Mouse (Mus musculus) embryonic stem cell, embryonic (primary cell): Measurements from ENCODE around the gene Dusp27.

ENCODE experiments used
- CTCF ChIA-PET, 4 experiments: fragments of 300-600 bp in 2 of 4; fragments of 350-600 bp in 2 of 4; sonication (Branson Sonifier 250); formaldehyde crosslinking; loops; one replicate each; lab custom pipeline; 2022; ENCODE audit warnings: inconsistent platforms in 2 of 4; lab: Charles Lee
- POLR2A ChIA-PET, 4 experiments: fragments of 300-600 bp in 2 of 4; fragments of 350-600 bp in 2 of 4; sonication (Branson Sonifier 250); formaldehyde crosslinking; loops; one replicate each; lab custom pipeline; 2022; ENCODE audit warnings: antibody characterized with exemption in 4 of 4, inconsistent platforms in 1 of 4; lab: Charles Lee

Gene Dusp27

DNA sequence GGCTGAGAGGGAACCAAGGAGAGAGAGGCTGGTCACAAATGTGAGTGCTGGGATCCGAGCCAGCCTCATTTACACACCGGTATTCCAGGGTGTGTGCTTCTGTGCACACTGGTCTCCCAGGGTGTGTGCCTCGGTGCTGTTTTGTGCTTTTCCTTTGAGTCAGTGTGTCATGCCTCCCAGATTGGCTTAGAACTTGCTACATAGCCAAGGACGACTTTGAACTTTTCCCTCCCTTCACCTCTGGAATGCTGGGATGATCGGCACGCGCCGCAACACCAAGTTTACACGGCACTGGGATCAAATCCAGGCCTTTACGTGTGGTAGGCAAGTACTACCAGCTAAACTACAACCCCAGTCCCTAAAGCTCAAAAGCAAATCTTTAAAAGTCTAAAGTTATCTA, 24.3 kb upstream of the Dusp27 start:
- CTCF ChIA-PET: interaction anchor here in 2 of 4 experiments (0.8 to 3.4 kb wide), 5 partner anchors 27 to 372 kb away, joined by 3 to 11 read pairs (median 7); partner anchors contain the start of gene Pou2f1 (in 1 of the 2)
- POLR2A ChIA-PET: interaction anchor here (0.5 to 8.5 kb wide), 17 partner anchors 9 to 150 kb away, joined by 3 to 89 read pairs (median 7); partner anchors contain the start of genes Dusp27 (in 3 of the 4), Pou2f1 (in 3 of the 4) and Gpa33 (in 1 of the 4)

DNA sequence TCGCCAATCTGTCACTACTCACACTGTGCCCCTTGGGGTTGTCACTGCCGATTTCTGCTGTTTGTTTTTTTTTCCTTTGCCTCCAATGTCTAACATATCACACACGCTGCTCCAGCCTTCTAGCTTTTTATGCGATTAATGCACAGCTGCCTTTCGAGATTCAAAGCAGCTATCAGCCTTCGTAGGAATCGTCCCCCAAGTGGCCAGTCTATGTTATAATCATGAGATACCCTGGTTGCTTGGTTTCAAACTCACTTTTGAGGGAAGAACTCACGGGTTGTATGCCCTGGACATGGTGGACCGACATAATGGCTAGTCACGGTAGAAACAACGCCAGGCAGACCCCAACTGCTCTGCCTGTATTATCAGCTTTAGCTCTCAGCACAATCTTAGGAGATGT, 23.6 kb upstream of the Dusp27 start:
- ChIA-PET POLR2A (interaction anchor here (0.5 to 8.5 kb wide), 20 partner anchors 9 to 150 kb away, joined by 3 to 89 read pairs (median 6); partner anchors contain the start of genes Dusp27 (in 3 of the 4), Pou2f1 (in 3 of the 4) and Gpa33 (in 1 of the 4)), CTCF (interaction anchor here in 2 of 4 experiments (1.5 to 3.4 kb wide), 5 partner anchors 26 to 371 kb away, joined by 3 to 11 read pairs (median 7); partner anchors contain the start of gene Pou2f1 (in 1 of the 2))

DNA sequence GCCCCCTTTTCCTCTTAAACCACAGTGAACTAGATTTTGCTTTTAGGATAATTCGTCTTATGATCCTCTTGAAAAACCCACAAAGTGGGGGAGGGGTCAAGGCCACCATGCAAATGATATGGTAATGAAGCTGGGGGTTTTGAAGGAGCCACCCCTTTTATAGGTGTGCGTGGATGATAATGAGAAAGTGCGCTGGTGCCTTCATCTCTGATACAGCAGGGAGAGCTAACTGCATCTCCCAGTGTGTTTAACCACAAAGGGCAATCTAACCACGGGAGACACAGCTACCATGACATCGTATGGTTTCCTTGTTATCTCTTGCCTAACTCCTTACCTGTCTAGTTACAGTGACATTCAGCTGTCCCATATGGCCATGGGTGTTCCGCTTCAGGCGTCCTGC, 22.3 kb upstream of the Dusp27 start:
- ChIA-PET POLR2A (interaction anchor here in 3 of 4 experiments (0.6 to 8.5 kb wide), 15 partner anchors 7 to 865 kb away, joined by 3 to 89 read pairs (median 5); partner anchors contain the start of genes Dusp27 (in 3 of the 3), Gpa33 (in 2 of the 3) and Pou2f1 (in 2 of the 3)), CTCF (interaction anchor here in 2 of 4 experiments (0.8 to 3.4 kb wide), 6 partner anchors 25 to 370 kb away, joined by 3 to 11 read pairs (median 6); partner anchors contain the start of gene Pou2f1 (in 1 of the 2))

DNA sequence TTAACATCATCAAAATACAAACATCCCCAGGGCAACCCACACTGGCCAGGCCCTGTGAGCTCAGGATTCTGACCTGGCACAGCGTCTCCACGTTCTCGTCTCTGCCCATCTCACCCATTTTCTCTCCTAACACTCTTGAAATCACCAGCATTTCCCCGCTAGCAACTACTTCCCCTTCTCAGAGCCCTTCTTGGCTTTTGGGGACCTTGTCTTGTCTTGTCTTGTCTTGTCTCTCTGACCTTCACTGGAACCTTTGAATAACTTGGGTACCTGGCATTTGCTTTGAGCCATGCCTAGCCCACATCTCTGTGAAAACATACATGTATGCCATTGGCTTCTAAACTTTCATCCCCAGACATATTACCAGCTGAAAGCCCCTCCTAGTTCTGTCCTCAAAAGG, 21.7 kb upstream of the Dusp27 start:
- POLR2A ChIA-PET: interaction anchor here in 3 of 4 experiments (0.6 to 8.5 kb wide), 11 partner anchors 9 to 865 kb away, joined by 3 to 89 read pairs (median 6); partner anchors contain the start of genes Dusp27 (in 3 of the 3), Gpa33 (in 2 of the 3) and Pou2f1 (in 1 of the 3)
- CTCF ChIA-PET: interaction anchor here in 1 of 4 experiments (2.5 to 3.4 kb wide), 2 partner anchors 24 to 147 kb away, joined by 6 to 9 read pairs; partner anchors contain the start of gene Pou2f1

DNA sequence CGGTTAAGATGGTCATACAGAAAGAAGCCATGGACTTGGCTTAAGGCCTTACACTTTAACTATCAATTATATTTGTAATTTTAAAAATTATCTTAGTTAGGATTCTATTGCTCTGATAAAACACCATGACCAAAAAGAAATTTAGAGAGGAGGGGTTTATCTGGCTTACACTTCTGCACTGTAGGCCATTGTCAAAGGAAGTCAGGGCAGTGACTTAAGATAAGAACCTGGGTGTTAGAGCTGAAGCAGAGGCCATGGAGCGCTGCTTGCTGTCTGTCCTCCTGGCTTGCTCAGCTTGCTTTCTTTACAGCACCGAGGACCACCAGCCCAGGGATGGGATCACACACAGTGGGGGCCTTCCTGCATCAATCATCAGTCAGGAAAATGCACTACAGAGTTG, 19.9 kb upstream of the Dusp27 start:
- ChIA-PET POLR2A (interaction anchor here in 3 of 4 experiments (0.6 to 8.5 kb wide), 7 partner anchors 9 to 494 kb away, joined by 3 to 89 read pairs (median 5); partner anchors contain the start of genes Dusp27 (in 3 of the 3), Gpa33 (in 1 of the 3) and Pou2f1 (in 1 of the 3)), CTCF (interaction anchor here in 1 of 4 experiments (0.7 kb wide), 2 partner anchors 20 to 390 kb away, joined by 3 read pairs; partner anchors contain the start of gene Dusp27)

DNA sequence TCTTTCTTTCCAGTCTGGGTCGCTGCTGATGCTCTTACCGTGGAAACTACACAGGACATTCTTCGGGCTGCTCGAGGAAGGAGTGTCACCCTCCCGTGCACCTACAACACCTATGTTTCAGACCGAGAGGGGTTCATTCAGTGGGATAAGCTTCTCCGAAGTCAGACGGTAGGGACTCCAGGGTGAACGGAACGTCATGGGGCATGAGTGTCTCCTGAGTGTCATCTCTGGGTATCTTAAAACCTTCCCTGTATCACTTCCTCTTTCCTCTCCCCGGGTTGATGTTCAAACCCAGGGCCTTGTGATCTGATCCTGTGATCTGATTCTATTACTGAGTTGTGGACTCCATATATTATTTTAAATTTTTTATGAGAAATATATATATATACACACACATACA, 18.9 kb upstream of the Dusp27 start:
- POLR2A ChIA-PET: interaction anchor here (1.0 to 12.9 kb wide), 7 partner anchors 11 to 144 kb away, joined by 3 to 316 read pairs (median 12); partner anchors contain the start of genes Dusp27 (in 3 of the 4), Gpa33 (in 3 of the 4) and Pou2f1 (in 1 of the 4)
- CTCF ChIA-PET: interaction anchor here in 2 of 4 experiments (0.6 to 0.7 kb wide), 2 partner anchors 225 to 353 kb away, joined by 3 to 9 read pairs; no protein-coding TSS in a partner anchor

DNA sequence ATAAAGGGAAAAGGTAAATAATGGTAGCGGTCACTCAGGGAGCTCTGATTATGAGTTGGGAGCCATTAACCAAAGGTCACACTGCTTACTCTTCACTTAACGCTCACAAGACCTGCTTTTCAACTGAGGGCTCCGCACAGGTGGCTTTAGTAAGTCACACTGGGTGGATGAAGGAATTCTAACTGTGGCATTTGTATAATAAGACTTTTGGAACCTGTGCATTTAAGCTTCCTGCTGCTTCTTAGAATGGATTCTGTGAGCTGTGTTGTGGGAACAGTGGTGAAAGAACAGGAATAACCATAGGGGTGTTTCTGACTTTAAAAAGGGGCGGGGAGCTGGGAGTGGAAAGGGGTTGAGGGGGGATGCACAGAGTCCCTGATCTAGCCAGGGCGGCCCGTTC, 14.6 kb upstream of the Dusp27 start:
- POLR2A ChIA-PET: interaction anchor here (0.6 to 12.9 kb wide), 37 partner anchors 9 to 1165 kb away, joined by 3 to 316 read pairs (median 4); partner anchors contain the start of genes Dusp27 (in 3 of the 4), Gpa33 (in 3 of the 4), Pou2f1 (in 3 of the 4) and Mpc2 (in 1 of the 4)
- CTCF ChIA-PET: interaction anchor here in 3 of 4 experiments (0.5 to 1.6 kb wide), 7 partner anchors 11 to 370 kb away, joined by 3 to 14 read pairs (median 4); partner anchors contain the start of gene Pou2f1 (in 1 of the 3)

DNA sequence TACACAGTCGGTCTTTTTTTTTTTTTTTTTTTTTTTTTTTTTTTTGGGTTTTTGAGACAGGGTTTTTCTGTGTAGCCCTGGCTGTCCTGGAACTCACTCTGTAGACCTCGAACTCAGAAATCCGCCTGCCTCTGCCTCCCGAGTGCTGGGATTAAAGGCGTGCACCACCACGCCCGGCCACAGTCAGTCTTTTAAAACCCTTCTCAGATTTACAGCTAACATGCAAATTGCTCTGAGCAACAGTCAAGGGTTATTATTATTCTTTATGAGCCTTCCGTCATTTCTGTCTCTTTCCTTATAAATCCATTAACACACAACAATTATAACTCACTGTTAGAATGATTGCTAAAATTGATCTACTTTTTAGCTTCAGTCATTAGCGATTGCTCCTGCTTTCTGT, 14.1 kb upstream of the Dusp27 start:
- ChIA-PET CTCF (interaction anchor here in 3 of 4 experiments (0.5 to 1.6 kb wide), 6 partner anchors 12 to 369 kb away, joined by 3 to 14 read pairs (median 4); partner anchors contain the start of gene Pou2f1 (in 1 of the 3)), POLR2A (interaction anchor here (0.7 to 12.9 kb wide), 36 partner anchors 9 to 1165 kb away, joined by 3 to 316 read pairs (median 4); partner anchors contain the start of genes Dusp27 (in 3 of the 4), Gpa33 (in 3 of the 4), Pou2f1 (in 3 of the 4) and Mpc2 (in 1 of the 4))

DNA sequence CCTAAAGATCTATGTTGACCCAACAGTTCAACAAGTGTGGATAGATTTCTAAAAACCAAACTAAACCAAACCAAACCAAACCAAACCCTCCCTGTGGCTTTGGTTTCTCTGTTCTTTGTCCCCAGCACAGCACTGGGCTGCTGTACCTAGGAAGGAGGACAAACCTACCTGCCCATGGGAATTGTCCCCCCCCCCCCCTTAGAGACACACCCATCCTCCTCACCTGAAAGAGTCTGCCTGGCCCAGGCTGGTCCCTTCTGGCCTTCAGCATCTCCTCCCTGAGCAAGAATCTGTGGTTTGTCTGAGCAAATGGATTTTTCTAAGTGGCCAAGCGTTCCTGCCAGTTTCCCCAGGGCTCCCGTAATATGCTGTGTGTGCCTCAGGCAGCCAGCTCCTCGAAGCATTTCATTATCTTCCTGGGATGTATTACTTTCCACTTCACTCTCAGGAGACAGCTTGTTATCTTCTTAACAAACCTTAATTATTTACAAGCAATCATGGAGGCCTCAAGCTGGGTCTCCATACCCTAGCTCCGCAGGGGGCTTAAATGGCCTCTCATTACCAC, 12.0 kb upstream of the Dusp27 start:
- POLR2A ChIA-PET: interaction anchor here in 3 of 4 experiments (0.7 to 12.9 kb wide), 13 partner anchors 11 to 481 kb away, joined by 3 to 316 read pairs (median 7); partner anchors contain the start of genes Dusp27 (in 3 of the 3), Gpa33 (in 2 of the 3) and Pou2f1 (in 2 of the 3)
- CTCF ChIA-PET: no interaction called here

DNA sequence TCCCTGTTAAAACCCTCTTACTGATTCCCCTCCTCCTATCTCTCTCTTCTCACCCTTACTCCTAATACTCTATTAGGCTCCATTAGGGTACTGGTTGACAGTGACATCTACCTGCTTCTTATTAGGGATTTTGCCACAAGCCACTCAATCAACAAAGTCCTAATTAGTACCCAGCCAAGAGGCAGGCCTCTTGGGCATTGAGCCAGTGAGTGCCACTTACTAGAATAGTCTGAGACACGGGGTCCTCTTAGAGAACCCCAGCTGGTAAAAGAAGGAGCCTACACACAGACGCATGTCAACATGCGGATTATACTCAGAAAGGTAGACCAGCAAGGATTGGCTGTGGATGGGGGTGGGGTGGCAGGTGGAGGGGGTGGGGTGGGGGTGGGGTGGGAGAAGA, 11.4 kb upstream of the Dusp27 start:
- POLR2A ChIA-PET: interaction anchor here (1.2 to 12.9 kb wide), 20 partner anchors 9 to 679 kb away, joined by 3 to 316 read pairs (median 6); partner anchors contain the start of genes Dusp27 (in 3 of the 4), Gpa33 (in 3 of the 4), Dcaf6 (in 1 of the 4) and Mpc2 (in 1 of the 4)
- CTCF ChIA-PET: interaction anchor here in 1 of 4 experiments (1.2 kb wide), 1 partner anchor 14 kb away, joined by 6 read pairs; no protein-coding TSS in a partner anchor

DNA sequence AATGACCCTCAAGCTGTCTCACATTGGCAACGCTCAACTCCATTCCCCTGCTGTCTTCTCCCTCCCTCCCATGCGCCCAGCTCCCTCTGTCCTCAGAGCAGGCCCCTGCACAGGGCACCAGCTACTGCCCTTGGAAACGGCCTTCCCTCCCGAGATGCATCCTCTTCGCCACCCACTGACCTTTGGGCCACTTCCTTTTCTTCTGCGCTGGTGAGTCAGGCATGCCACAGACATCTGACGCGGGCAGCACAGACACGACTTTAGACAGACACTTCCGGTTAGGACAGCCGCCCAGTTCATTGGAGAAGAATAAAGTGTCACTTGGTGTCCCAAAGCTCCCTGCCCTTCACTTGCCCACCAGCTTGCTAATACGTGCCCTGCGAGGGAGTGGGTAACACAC, 10.4 kb upstream of the Dusp27 start:
- ChIA-PET CTCF (interaction anchor here in 1 of 4 experiments (1.2 kb wide), 1 partner anchor 13 kb away, joined by 6 read pairs; no protein-coding TSS in a partner anchor), POLR2A (interaction anchor here (0.7 to 12.9 kb wide), 21 partner anchors 8 to 678 kb away, joined by 3 to 316 read pairs (median 6); partner anchors contain the start of genes Dusp27 (in 3 of the 4), Gpa33 (in 3 of the 4), Pou2f1 (in 3 of the 4) and Dcaf6 (in 1 of the 4))

DNA sequence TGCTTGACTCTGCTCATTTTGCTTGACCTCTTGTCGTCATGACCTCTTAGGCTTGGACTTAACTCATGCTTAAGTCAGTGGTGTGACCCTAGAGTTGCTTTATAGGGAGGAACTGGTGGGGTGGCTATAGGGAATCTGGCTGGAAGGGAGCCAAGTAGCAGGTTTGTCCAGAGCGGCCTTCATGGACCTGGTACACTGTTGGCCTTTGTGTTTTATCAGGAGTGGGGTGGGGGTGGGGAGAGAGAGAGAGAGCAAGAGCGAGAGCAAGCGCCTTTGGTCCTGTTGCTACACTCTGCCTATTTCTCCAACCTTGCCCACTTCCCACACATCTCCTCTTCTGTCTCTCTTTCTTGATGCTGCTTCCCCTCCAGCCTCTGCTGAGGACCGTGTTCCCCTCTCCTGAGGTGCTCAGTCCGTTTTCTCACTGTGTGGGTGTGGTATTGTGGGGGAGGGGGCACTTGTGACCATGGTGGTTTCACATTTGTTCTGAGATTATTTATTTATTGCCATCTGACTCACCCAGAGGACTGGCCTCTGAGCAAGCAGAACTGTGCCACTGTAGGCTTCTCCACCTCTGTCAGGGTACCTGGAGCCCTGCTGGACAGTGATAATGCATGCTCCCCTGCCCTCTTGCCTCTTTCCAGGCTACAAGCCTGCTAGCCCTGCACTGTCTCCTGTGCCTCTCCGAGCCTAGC, 9.7 kb upstream of the Dusp27 start:
- CTCF ChIA-PET: no interaction called here
- POLR2A ChIA-PET: interaction anchor here in 3 of 4 experiments (1.0 to 12.9 kb wide), 14 partner anchors 8 to 677 kb away, joined by 3 to 316 read pairs (median 8); partner anchors contain the start of genes Dusp27 (in 3 of the 3), Pou2f1 (in 3 of the 3), Gpa33 (in 2 of the 3) and Dcaf6 (in 1 of the 3)

DNA sequence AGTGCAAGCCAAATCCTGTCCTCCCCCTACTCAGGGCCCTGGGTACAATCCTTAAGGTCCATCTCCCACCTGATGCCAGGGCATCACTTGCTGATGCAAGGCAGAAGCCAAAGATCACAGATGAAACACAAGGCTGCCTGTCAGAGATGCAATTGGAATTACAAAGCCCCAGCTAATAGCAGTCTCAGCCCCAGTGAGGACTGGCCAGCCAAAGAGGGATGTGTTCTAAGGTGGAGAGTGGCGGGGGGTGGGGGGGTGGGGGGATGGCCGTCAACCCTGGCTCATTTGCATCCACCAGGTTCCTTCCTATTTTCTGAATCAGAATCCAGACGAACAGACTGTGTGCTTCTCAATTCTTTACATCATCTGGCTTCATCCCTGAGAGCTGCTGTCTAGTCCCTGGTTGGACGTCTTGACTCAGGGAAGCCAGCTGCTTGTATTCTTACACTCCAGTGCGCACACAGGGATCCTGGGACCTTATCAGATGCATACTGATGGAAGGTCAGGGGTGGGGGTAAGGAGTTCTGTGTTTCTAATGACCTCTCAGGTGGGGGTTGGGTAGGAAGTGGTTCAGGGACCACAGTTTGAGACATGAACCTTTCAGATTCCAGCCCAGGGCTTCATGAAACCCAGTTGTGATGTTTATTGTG, 7.5 kb upstream of the Dusp27 start:
- ChIA-PET CTCF (interaction anchor here in 1 of 4 experiments (0.7 to 1.0 kb wide), 3 partner anchors 19 to 353 kb away, joined by 3 to 5 read pairs (median 4); partner anchors contain the start of gene Pou2f1), POLR2A (interaction anchor here (0.6 to 12.9 kb wide), 20 partner anchors 7 to 747 kb away, joined by 3 to 316 read pairs (median 6); partner anchors contain the start of genes Dusp27 (in 3 of the 4), Pou2f1 (in 2 of the 4) and Gpa33 (in 1 of the 4))

DNA sequence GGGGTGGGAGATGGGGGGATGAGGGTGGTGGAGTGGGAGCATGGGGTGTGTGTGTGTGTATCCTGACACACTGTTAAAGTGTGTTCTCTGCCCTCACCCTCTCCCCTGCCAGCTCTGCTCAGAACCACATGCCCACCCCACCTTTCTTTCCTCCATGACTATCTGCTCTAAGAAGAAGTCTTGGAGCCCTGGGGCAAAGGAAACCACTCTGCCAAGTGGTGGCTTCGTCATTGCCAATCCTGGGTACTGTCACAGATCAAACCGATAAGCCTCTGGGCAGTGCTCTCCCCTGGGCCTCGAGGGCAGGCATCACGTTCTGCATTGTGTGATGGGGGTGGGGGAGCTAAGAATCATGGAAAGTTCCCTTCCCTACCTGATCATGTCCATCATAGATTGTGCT, 4.6 kb upstream of the Dusp27 start:
- CTCF ChIA-PET: interaction anchor here in 2 of 4 experiments (0.5 to 0.6 kb wide), 3 partner anchors 19 to 356 kb away, joined by 3 to 5 read pairs (median 4); no protein-coding TSS in a partner anchor

DNA sequence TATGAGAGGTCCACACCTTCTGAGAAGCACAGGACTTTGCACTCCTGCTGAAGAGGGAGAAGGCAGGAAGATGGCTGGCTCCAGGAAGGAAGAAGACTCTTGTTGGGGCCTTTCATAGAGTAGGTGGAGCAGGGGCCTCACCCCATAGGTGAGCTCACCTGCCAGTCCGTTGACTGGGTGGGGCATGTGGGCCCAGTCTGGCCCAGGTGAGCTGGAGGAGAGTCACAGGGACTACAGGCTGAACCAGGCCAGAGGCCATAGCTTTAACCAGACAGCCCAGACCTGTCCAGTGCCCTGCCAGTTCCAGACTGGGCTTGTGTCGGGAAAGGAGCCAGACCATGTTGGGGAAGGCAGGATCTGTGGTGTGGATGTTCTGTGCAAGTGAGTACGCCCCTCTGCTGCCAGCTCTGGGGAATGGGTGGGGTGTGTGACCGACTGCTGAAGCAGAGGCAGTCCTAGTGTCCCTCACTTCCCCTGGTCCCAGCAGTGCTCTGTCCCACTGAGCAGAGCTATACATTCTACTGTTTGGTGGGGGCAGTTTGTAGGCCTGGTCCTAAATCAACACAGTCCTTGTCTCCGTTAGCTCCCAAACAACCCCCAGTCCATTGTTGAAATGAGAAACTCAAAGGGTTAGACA, 2.6 kb upstream of the Dusp27 start, which contains the start of gene Gpa33:
Gene Gpa33, plus strand, starts transcription at position 15 of the 637 bp plus-strand sequence.
- ChIA-PET CTCF (interaction anchor here in 3 of 4 experiments (0.6 to 0.9 kb wide), 4 partner anchors 16 to 579 kb away, joined by 3 to 7 read pairs (median 3); no protein-coding TSS in a partner anchor), POLR2A (interaction anchor here (0.6 to 10.5 kb wide), 20 partner anchors 8 to 473 kb away, joined by 3 to 316 read pairs (median 5); partner anchors contain the start of gene Pou2f1 (in 2 of the 4))

More for the DNA sequence above, 4.6 kb upstream of the Dusp27 start:
- POLR2A ChIA-PET: interaction anchor here in 3 of 4 experiments (0.6 to 10.5 kb wide), 6 partner anchors 8 to 294 kb away, joined by 3 to 316 read pairs (median 7); partner anchors contain the start of gene Pou2f1 (in 1 of the 3)
